Mouse (Mus musculus) gastrocnemius, postnatal 10 days (tissue): ENCODE results near the gene Nmur1. TPM values are rescaled to one million over a fixed set of nuclear protein-coding genes. Genes with fewer than 3 reads are reported as not detected.

Source experiments
- microRNA-seq, 2 experiments: library from miRNA; unstranded; fragments of <30 nt; microRNA quantifications; one replicate each; pipeline ENCODE4 v1.2.0; 2021
- total RNA-seq, 2 experiments: library from RNA; stranded (reverse); gene quantifications; 2 replicates each; pipeline ENCODE4 v1.2.3; 2021

Nmur1 gene
- total RNA-seq, 2 experiments from 2014 or later: not detected

Small RNA genes within 50 kb of the gene (microRNA-seq; reads per million reads assigned to microRNA genes)
- 8.0 to 9.5 reads per million in 2 experiments for gene mmu-mir-3535

Other genes with a start within 250 kb of the Nmur1 start
- under 1 TPM; 0.09 to 0.29 TPM for gene B3gnt7, start 123.4 kb downstream of the Nmur1 start, total RNA-seq
- gene Ncl, start 66.8 kb downstream of the Nmur1 start, total RNA-seq: 100 to 1,000 TPM; 143 to 165 TPM
- gene Tex44, start 101 bp upstream of the Nmur1 start, total RNA-seq: not detected
- gene Ptma, start 100.5 kb upstream of the Nmur1 start, total RNA-seq: 100 to 1,000 TPM; 358 to 428 TPM
- 10 to 100 TPM; 32.5 to 40.2 TPM for gene Pde6d, start 156.4 kb upstream of the Nmur1 start, total RNA-seq
- gene Cops7b, start 156.7 kb upstream of the Nmur1 start, total RNA-seq: 10 to 100 TPM; 10.5 to 12.6 TPM
- gene Nppc, start 244.3 kb upstream of the Nmur1 start, total RNA-seq: 1 to 10 TPM; 1.9 to 2.2 TPM